In the genomic region with DNA sequence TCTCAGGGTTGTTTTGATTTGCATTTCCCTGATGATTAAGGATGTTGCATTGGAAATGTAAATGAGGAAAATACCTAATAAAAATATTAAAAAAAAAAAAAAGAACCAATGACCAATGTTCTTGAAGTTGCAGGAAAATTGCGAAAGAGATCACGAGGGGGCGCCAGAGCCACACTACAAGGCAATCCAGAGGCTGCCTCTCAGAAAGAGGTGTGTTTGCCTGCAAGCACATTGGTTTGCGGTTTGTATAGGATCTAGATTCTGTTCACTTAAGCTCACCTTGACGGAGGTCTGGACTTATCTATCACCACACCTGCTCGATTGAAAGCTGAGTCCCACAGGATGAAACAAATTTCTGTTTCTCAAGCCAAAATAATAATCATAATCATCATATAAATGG, we compare ENCODE assay signal across 9 mouse cellular contexts.
DNase-seq lines count a peak whose midpoint lies in the region; ATAC-seq and TF ChIP-seq lines count a peak whose summit lies in the region.
"Had no signal": no experiment of that assay in that cellular context is flagged by ENCODE, and none has a peak within 500 bp of the region (broad histone marks: within the 10 kb centered on the region; RNA-seq: fewer than 3 reads in every experiment).

No protein-coding gene starts in this region.

- peaks cover 4% of the 10 kb centered on the region; the same call in 1 of the 2 replicates for H3K4me1 ChIP-seq in heart, embryonic 11.5 days (ENCODE audit: control insufficient read depth, insufficient read depth, low read length)
- no peaks in the 10 kb centered on the region for H3K4me1 ChIP-seq in limb, embryonic 11.5 days (ENCODE audit: control insufficient read depth, insufficient read depth, low read length)
- H3K4me1 ChIP-seq in neural tube, embryonic 11.5 days (ENCODE audit: control insufficient read depth, insufficient read depth, low read length), result no peaks in the 10 kb centered on the region
- H3K4me1 ChIP-seq in stomach, postnatal 0 days (replicated peaks; ENCODE audit: control insufficient read depth, insufficient read depth), result no peaks in the 10 kb centered on the region
- H3K4me1 ChIP-seq: stomach, embryonic 15.5 days had no signal

- no peaks in the 10 kb centered on the region for H3K27me3 ChIP-seq in heart, embryonic 11.5 days (ENCODE audit: control insufficient read depth, insufficient read depth, low read length)
- no peaks in the 10 kb centered on the region for H3K27me3 ChIP-seq in limb, embryonic 11.5 days (ENCODE audit: control insufficient read depth, insufficient read depth, low read length)
- no peaks in the 10 kb centered on the region for H3K27me3 ChIP-seq in neural tube, embryonic 11.5 days (ENCODE audit: control insufficient read depth, insufficient read depth, low read length)
- H3K27me3 ChIP-seq in stomach, postnatal 0 days (ENCODE audit: control insufficient read depth, insufficient read depth, low read length), result no peaks in the 10 kb centered on the region
- H3K27me3 ChIP-seq: stomach, embryonic 15.5 days had no signal

- no peak overlapping the region for H3K4me3 ChIP-seq in heart, embryonic 11.5 days (ENCODE audit: low read depth, low read length)
- no peak overlapping the region for H3K4me3 ChIP-seq in limb, embryonic 11.5 days (ENCODE audit: low read depth, low read length)
- H3K4me3 ChIP-seq in neural tube, embryonic 11.5 days (ENCODE audit: low read depth, low read length), result no peak overlapping the region
- H3K4me3 ChIP-seq in stomach, postnatal 0 days (ENCODE audit: low read depth, low read length), result no peak overlapping the region
- H3K4me3 ChIP-seq: stomach, embryonic 15.5 days had no signal

- WGBS in heart, embryonic 11.5 days (ENCODE audit: insufficient replicate concordance), result 9% methylated on average over 6 of the region's 6 CpGs
- WGBS in limb, embryonic 11.5 days, result 11% methylated on average over 6 of the region's 6 CpGs
- 11% methylated on average over 6 of the region's 6 CpGs for WGBS in neural tube, embryonic 11.5 days
- 4% methylated on average over 6 of the region's 6 CpGs for WGBS in stomach, postnatal 0 days

- H3K9ac ChIP-seq in heart, embryonic 11.5 days (ENCODE audit: low read depth, low read length), result no peak overlapping the region
- no peak overlapping the region for H3K9ac ChIP-seq in limb, embryonic 11.5 days (ENCODE audit: low read length)
- no peak overlapping the region for H3K9ac ChIP-seq in neural tube, embryonic 11.5 days (ENCODE audit: low read length)
- H3K9ac ChIP-seq in stomach, postnatal 0 days (ENCODE audit: low read length), result no peak overlapping the region
- H3K9ac ChIP-seq: stomach, embryonic 15.5 days had no signal

- H3K36me3 ChIP-seq in heart, embryonic 11.5 days (ENCODE audit: control insufficient read depth, insufficient read depth, low read length), result no peaks in the 10 kb centered on the region
- H3K36me3 ChIP-seq in limb, embryonic 11.5 days (ENCODE audit: control insufficient read depth, insufficient read depth, low read length), result no peaks in the 10 kb centered on the region
- no peaks in the 10 kb centered on the region for H3K36me3 ChIP-seq in neural tube, embryonic 11.5 days (ENCODE audit: control insufficient read depth, insufficient read depth, low read length)
- H3K36me3 ChIP-seq in stomach, postnatal 0 days (ENCODE audit: control insufficient read depth, insufficient read depth, low read length), result no peaks in the 10 kb centered on the region
- H3K36me3 ChIP-seq: stomach, embryonic 15.5 days had no signal

- no peak overlapping the region for H3K27ac ChIP-seq in heart, embryonic 11.5 days (ENCODE audit: low read depth, low read length)
- no peak overlapping the region for H3K27ac ChIP-seq in limb, embryonic 11.5 days (replicated peaks; ENCODE audit: low read depth, low read length)
- no peak overlapping the region for H3K27ac ChIP-seq in neural tube, embryonic 11.5 days (ENCODE audit: low read depth, low read length)
- H3K27ac ChIP-seq in stomach, postnatal 0 days (replicated peaks), result no peak overlapping the region
- H3K27ac ChIP-seq: stomach, embryonic 15.5 days had no signal

- no peak for TF ChIP-seq EP300 in stomach, postnatal 0 days (optimal IDR thresholded peaks at IDR 0.05)

- DNase-seq in heart, adult 18-20 months, result peak; percentile 81 to 95
- DNase-seq in cerebellum, adult 9-10 months, result peak; percentile 63
- peak; percentile 61 to 87 for DNase-seq in frontal cortex, postnatal 14 days (ENCODE audit: low spot score in 2 of 2)
- DNase-seq in induced T-regulatory cell, adult 2 months (ENCODE audit: low read depth), result peak; percentile 81
- peak; percentile 89 for DNase-seq in limb, embryonic 11.5 days (ENCODE audit: low spot score)
- peak; percentile 78 for DNase-seq in neural tube, embryonic 11.5 days (ENCODE audit: low spot score)
- peak; percentile 83 for DNase-seq in stomach, postnatal 0 days (ENCODE audit: low spot score)

- no peaks in the 10 kb centered on the region for H3K9me3 ChIP-seq in heart, embryonic 11.5 days (replicated peaks; ENCODE audit: control insufficient read depth, low read length)
- no peaks in the 10 kb centered on the region for H3K9me3 ChIP-seq in limb, embryonic 11.5 days (ENCODE audit: control insufficient read depth, low read length)
- no peaks in the 10 kb centered on the region for H3K9me3 ChIP-seq in neural tube, embryonic 11.5 days (ENCODE audit: control insufficient read depth, low read length)
- H3K9me3 ChIP-seq in stomach, postnatal 0 days (ENCODE audit: control insufficient read depth, low read length), result no peaks in the 10 kb centered on the region
- H3K9me3 ChIP-seq: stomach, embryonic 15.5 days had no signal

- H3K4me2 ChIP-seq in heart, embryonic 11.5 days, result no peak overlapping the region
- no peak overlapping the region for H3K4me2 ChIP-seq in limb, embryonic 11.5 days (ENCODE audit: low read depth, severe bottlenecking)
- no peak overlapping the region for H3K4me2 ChIP-seq in neural tube, embryonic 11.5 days (ENCODE audit: low read depth)
- no peak overlapping the region for H3K4me2 ChIP-seq in stomach, postnatal 0 days (replicated peaks; ENCODE audit: low read depth)
- H3K4me2 ChIP-seq: stomach, embryonic 15.5 days had no signal

- no peak for ATAC-seq in heart, embryonic 11.5 days (replicated peaks; ENCODE audit: insufficient number of reproducible peaks, low FRiP score, low TSS enrichment)
- no peak for ATAC-seq in limb, embryonic 11.5 days (ENCODE audit: insufficient number of reproducible peaks, low FRiP score, low TSS enrichment, low read depth)
- peak; percentile 71; the same call in 1 of the 2 replicates for ATAC-seq in neural tube, embryonic 11.5 days (ENCODE audit: insufficient read depth, low FRiP score, low TSS enrichment)
- no peak for ATAC-seq in stomach, postnatal 0 days (ENCODE audit: low FRiP score, low TSS enrichment)

- peak; percentile 90 for TF ChIP-seq CTCF in stomach, postnatal 0 days (IDR thresholded peaks at IDR 0.05; ENCODE audit: low read depth)
